Mouse (Mus musculus) adrenal gland, postnatal 10 days (tissue): ENCODE measurements around the gene C1qtnf3. TPM values are rescaled to one million over a fixed set of nuclear protein-coding genes. Genes with fewer than 3 reads are reported as not detected.
A peak's percentile ranks its signal among the peaks of the same experiment; 100 is the strongest.
"Not testable (repeated sequence)": the region's sequence is repeated elsewhere in the genome, so short reads cannot be mapped to it uniquely, and the experiment has no call there.

Experiments used
- DNase-seq: peaks from one replicate; pipeline ENCODE4 v3.0.0; 2021; ENCODE audit warnings: mixed read lengths
- total RNA-seq, 2 experiments: library from RNA; stranded (reverse); gene quantifications; 2 replicates each; pipeline ENCODE4 v1.2.3; 2021

The C1qtnf3 gene
- total RNA-seq, 2 experiments from 2014 or later: 6.1 to 6.7 TPM

DNA sequence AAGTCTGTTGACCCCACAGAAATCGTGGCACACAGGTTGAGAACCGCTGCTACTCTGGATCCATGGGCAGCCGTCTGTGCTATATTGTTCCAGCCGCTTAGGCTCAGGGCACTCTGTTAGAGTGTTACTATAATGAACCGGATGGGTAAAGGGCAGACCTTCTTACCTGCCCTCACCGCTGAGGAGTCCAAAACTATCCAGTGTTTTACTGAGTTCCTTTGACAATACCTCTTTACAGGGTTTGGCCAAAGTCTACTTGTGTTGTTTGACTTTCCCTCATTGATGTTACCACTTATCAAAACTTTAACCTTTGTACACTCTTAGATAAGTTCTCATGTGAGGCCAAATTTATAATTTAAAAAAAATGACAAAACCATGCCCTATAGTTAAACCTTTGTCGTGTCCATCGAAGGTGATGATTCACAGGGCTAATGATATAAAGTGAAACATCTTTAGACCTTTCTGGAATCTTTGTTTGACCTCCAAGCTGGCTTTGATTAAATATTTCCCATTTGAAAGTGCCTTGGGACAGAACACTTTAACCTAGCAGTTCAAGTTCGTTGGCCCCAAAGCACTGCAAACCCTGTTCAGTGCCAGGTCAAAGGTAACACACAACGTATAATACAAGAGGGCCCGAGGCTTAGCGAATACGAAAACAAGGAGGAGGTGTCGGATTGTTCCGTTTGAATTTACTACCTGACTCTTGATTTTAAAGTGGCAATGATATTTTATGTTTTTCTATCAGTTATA is 7.3 kb downstream of the C1qtnf3 start:
- DNase-seq: peak; percentile 48

- no peak for DNase-seq
These were observed 8.1 kb downstream of the C1qtnf3 start for GRCm38 (mm10) chr15:10960267-10960666.

DNA sequence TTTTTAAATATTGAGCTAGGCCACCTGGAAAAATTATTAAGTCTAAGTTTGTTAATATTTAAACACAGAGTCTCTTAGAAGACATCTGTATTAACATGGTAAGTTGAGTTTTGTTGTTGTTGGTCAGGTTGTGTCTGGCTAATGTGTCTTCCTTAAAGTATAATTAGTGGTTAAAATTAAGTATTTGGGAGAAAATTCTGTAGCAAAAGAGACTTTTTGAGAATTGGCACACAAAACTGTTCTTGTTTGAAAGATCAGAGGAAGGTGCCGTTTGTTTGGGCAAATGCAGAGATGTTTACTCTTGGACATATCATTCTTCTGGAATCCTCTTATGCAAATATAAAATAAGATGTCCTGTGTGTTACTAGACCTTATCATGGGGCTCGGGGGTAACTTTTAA is 10.5 kb downstream of the C1qtnf3 start:
- no peak for DNase-seq

- no peak for DNase-seq
These were observed 17.3 kb downstream of the C1qtnf3 start for GRCm38 (mm10) chr15:10969439-10969838.

GRCm38 (mm10) chr15:10970777-10971176 is 18.6 kb downstream of the C1qtnf3 start:
- no peak for DNase-seq

GRCm38 (mm10) chr15:10977151-10977550 is 25.0 kb downstream of the C1qtnf3 start:
- DNase-seq: no peak

DNA sequence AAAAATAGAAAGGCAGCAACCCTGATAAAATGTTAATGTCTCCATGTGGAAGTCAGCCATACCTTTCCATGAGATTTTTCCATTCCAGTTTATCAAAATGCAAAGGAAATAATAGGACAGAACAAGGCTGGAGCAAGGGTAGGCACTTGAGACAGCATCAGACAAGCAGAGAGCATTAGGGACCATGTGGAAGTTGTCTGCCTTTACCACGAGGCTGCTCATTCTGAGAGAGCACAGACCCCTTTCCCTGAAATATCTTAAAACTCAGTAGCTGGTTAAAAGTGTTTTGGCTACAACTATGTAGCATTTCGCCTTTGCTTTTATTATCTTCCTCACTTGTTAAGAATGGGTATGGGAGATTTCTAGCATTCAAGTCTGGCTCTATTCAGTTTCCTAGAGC is 28.6 kb downstream of the C1qtnf3 start:
- DNase-seq: no peak

DNA sequence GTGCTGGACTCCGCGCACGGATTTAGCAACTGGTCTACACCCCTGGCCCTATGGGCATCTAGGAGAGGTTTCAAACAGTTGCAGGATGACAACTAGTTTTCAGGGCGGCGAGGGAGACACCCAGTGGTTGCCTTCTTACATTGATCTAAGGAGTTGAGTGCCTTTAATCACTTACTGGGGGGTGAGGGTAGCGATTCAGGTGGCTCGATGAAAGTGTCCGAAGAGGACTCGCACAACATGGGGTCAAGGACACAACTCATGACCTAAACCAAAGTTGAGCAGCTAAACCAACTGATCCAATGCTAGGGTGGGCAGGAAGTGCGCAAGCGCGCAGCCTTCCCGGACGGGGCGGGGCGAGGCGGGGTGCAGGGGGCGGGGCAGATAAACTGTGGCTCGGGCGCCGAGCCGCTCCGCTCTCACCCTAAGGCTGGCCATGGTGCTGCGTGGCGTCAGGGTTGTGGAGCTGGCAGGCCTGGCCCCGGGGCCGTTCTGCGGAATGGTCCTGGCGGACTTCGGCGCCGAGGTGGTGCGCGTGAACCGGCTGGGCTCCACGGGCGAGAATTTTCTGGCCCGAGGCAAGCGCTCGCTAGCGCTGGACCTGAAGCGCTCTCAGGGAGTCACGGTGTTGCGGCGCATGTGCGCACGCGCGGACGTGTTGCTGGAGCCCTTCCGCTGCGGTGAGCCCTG is 29.4 kb downstream of the C1qtnf3 start, which contains the start of gene Amacr:
Gene Amacr, plus strand, starts transcription at position 380 of the 687 bp plus-strand sequence.
- peak; percentile 95 for DNase-seq

DNA sequence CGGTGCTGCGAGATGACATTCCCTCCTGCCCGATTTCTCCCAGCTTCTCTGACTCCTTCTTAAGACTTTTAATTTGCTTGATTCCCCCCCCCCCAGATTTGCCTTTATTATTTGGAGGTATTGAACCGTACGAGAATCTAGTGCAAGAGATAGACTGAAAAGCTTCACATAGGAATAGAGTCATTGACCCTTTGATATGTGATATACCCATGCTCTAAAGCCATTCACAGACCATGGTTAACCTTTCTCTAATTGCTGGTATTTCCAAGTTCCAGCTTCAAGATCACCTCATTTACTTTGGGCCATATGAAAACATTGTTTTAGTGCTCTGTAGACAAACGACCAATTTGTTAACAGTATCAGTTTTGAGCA is 29.9 kb downstream of the C1qtnf3 start:
- DNase-seq: no peak

GRCm38 (mm10) chr15:10985756-10986155 is 33.6 kb downstream of the C1qtnf3 start:
- DNase-seq: no peak

DNA sequence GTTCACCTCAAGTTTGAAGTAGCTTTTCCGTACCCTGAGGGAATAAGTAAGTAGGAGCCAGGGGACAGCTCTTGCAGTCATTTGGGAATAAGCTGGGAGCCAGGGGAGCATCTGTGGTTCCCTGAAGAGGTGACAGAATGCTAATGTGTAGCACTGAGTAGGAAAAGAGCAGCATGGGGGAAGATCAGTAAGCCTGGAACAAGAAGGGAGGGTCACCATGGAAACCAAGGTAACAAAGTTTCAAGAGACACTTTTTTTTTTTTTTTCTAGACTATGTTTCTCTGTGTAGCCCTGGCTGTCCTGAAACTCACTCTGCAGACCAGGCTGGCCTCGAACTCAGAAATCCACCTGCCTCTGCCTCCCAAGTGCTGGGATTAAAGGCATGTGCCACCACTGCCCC is 34.3 kb downstream of the C1qtnf3 start:
- not testable (repeated sequence) for DNase-seq

- no peak for DNase-seq
These were observed 38.3 kb downstream of the C1qtnf3 start for GRCm38 (mm10) chr15:10990411-10990810.

- DNase-seq: no peak
These were observed 39.4 kb downstream of the C1qtnf3 start for GRCm38 (mm10) chr15:10991566-10991965.

- DNase-seq: no peak
These were observed 47.7 kb downstream of the C1qtnf3 start for GRCm38 (mm10) chr15:10999832-11000231.

DNA sequence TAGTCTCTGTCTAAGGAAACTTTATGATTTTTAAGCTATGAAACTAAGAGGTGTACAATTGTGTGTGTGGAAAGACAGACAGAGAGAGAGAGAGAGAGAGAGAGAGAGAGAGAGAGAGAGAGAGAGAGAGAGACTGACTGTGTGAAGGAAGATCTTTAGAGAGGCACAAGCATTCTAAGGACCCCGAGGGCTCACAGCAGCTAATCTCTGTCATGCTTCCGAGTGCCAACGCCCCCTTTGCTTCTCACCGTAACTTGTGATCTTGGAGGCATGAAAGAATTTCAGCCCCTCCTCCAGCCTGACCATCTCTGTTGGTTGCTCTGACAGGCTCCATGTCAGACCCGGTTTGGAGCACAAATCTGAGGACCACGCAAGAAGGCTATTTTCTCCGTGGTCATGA is 48.3 kb downstream of the C1qtnf3 start, which contains the start of gene Slc45a2:
Gene Slc45a2, plus strand, starts transcription at position 301 of the 400 bp plus-strand sequence.
- DNase-seq: no peak

DNA sequence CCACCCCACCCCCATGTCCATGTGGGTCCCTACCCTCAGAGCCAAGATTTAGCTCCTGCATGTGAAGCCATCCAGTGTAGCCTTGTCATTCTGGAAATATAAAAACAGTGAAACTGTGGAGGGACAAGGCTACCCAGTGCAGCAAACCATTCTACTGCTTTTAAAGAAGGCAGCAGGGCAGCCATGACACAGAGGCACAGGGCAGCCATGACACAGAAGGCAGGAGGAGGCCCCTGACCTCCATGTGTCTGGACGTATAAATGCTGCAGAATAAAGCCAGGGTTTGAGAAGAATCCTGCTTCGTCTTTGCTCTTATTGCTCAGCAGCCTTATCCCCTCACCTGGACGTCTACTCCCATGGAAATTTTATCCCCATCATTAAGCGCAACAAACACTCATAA is 51.7 kb downstream of the C1qtnf3 start:
- DNase-seq: no peak

DNA sequence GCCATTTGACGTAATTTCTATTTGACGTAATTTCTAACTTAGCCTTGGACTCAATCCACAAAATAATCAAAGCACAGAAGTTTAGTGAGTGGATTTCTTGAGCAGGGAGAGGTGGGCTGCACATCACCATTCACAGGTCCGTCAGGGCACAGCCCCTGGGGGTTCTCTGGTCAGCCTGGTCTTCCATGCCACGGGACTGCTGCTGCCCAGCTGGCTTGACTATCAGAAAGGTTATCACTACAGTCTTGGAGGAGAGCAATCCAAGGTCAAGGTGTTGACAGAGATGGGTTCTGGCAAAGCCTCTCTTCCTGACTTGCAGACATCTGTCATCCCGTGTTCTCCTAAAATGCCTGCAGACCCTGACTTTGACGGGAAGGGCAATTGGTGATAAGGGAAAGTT is 52.5 kb downstream of the C1qtnf3 start:
- no peak for DNase-seq

DNA sequence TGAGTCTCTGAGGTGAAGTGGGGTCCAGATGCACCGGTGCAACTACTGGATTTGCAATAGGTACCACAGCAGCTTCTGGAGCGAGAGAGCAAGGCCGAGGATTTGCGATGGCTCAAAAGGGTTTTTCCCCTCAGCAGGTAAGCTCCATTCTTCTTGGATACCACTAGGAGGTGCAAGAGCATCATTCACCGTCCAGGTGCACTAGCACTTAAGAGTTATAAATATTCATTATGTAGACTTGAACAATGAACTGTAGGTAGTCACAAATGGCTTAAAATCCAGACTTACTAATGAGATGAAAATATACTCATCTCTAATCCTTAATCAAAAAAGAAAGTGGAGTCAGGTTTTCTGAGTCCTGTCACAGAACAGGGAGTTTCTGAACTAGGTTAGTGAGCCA is 56.6 kb downstream of the C1qtnf3 start:
- DNase-seq: no peak

DNA sequence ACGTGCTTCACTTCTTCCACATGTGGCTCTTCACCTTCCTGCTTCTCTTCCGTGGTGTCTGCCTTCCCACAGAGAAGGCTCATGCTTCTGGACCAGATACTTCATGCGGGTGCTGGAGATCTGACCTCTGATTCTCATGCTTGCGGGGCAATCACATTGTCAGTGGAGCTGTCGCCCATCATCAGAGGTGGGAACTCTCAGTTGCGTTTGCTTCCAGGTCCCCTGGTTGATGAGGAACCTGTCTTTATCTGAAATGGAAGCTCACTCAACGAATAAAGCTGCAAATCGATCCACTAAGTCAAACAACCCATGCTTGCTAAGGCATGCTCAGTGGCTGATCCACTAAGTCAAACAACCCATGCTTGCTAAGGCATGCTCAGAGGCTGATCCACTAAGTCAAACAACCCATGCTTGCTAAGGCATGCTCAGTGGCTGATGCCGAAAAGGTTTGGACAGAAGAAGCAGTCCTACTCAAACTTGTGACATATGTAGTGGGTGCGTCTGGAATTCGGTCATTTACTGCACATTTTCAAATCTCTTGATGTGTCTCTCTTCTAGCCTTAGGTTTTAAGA is 58.9 kb downstream of the C1qtnf3 start:
- no peak for DNase-seq

GRCm38 (mm10) chr15:11014931-11015330 is 62.8 kb downstream of the C1qtnf3 start:
- no peak for DNase-seq

- DNase-seq: no peak
These were observed 74.8 kb downstream of the C1qtnf3 start for GRCm38 (mm10) chr15:11026801-11027561.
